Mouse (Mus musculus) limb, embryonic 12.5 days (tissue): Measurements from ENCODE around the gene Daam1. TPM values are rescaled to one million over a fixed set of nuclear protein-coding genes. Genes with fewer than 3 reads are reported as not detected.

Experiments
- ATAC-seq: fragments of 200-750 bp; cut with Nextera tagmentation; 2 replicates; pipeline ENCODE4 v1.8.0; 2017; ENCODE audit warnings: low read depth, moderate TSS enrichment; ENCODE audit not compliant: insufficient number of reproducible peaks, insufficient read depth, low FRiP score, low TSS enrichment
- H3K27ac ChIP-seq: fragments of 300-500 bp; sonication (generic); 2 replicates; pipeline ENCODE4 v1.5.1; 2016; ENCODE audit warnings: mild to moderate bottlenecking, moderate library complexity
- H3K27me3 ChIP-seq: fragments of 300-500 bp; sonication (generic); 2 replicates; pipeline ENCODE4 v1.6.1; 2016; ENCODE audit warnings: mild to moderate bottlenecking, moderate library complexity
- H3K36me3 ChIP-seq: fragments of 300-500 bp; sonication (generic); 2 replicates; pipeline ENCODE4 v1.6.1; 2016; ENCODE audit warnings: mild to moderate bottlenecking, moderate library complexity
- H3K4me1 ChIP-seq: fragments of 300-500 bp; sonication (generic); replicated peaks from 2 replicates; pipeline ENCODE4 v1.6.1; 2016
- H3K4me2 ChIP-seq: fragments of 300-500 bp; sonication (generic); 2 replicates; pipeline ENCODE4 v1.6.1; 2016; ENCODE audit warnings: mild to moderate bottlenecking, moderate library complexity
- H3K4me3 ChIP-seq: fragments of 300-500 bp; sonication (generic); replicated peaks from 2 replicates; pipeline ENCODE4 v1.5.1; 2016; ENCODE audit warnings: mild to moderate bottlenecking
- H3K9ac ChIP-seq: fragments of 300-500 bp; sonication (generic); replicated peaks from 2 replicates; pipeline ENCODE4 v1.6.1; 2016; ENCODE audit warnings: mild to moderate bottlenecking, moderate library complexity
- H3K9me3 ChIP-seq: fragments of 300-500 bp; sonication (generic); 2 replicates; pipeline ENCODE4 v1.6.1; 2016; ENCODE audit warnings: mild to moderate bottlenecking, moderate library complexity
- WGBS: fragments of 180-500 bp; shearing (Covaris S2); methylation state at CpG from one replicate; pipeline ENCODE4 v1.1.7; 2016; 5-methylcytosine and 5-hydroxymethylcytosine counted together
- polyA plus RNA-seq: library from polyadenylated mRNA; unstranded; fragments of >200 nt; fragmentation: Nextera tagmentation; extraction: Ambion mirVana; gene quantifications from 2 replicates; pipeline ENCODE4 v1.2.1, GENCODE M21; 2016

Gene Daam1
- polyA plus RNA-seq, 1 experiment from 2014 or later = 8.2 TPM

DNA sequence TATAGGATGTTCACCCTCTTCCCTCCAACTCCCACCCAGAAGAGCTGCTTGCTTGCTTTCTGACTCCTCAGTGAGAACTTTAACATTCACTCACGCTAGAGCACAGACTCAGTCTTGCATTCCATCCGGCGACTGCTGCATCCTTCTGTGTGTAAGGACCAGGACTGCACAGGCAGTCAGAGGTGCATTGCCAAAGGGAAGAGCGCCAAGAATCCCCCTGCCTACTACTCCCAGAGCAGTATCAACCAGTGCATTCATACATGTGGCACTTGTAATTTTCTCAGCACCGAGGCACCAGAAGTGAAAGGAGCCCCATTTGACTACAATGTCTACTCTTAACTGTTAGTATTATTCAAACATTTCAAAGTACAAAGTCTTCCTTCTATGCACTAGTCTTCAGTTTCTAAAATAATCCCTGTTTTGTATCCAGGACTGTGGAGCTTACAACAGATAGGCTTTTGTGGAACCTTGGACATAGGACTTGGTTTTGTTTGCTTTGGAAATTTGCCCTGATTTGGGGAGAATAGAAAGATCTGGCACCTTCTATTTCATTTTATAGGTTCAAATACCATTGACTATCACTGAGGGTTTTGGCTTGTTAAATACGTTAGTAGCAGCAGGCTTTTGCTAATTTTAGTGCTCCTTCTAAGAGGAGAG, 103.2 kb downstream of the Daam1 start:
- Histone ChIP-seq H3K27ac (no peak overlapping the region; the same call in 1 of the 2 replicates), H3K9me3 (no peaks in the 10 kb centered on the region), H3K36me3 (0 out of 2 replicates have a peak, but pooled peaks cover 6% of the 10 kb centered on the region), H3K4me3 (no peak overlapping the region), H3K27me3 (no peaks in the 10 kb centered on the region), H3K4me1 (peaks cover 21% of the 10 kb centered on the region), H3K4me2 (no peak overlapping the region), H3K9ac (no peak overlapping the region)
- 74% methylated on average over 6 of the region's 6 CpGs for WGBS
- ATAC-seq = no peak

DNA sequence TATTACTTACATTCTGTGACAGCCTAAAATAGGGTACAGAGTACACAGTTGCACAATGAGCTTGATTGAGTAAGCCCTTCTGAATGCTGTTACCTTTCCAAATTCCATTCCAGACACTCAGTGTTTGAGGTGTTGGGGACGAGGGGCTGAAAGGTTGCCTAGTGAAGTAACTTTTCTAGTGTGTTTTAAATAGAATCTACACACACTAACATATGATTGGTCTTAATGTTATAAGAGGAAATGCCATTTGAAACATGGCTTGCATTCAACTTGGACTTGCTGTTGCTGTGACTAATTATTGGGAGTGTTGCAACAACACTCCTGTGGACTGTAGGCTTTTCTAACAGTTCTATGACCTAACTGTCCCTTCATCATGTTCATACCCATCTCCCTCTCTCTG, 105.8 kb downstream of the Daam1 start:
- H3K9ac ChIP-seq = no peak overlapping the region
- ATAC-seq = no peak
- 76% methylated on average over 1 of the region's 1 CpGs for WGBS

DNA sequence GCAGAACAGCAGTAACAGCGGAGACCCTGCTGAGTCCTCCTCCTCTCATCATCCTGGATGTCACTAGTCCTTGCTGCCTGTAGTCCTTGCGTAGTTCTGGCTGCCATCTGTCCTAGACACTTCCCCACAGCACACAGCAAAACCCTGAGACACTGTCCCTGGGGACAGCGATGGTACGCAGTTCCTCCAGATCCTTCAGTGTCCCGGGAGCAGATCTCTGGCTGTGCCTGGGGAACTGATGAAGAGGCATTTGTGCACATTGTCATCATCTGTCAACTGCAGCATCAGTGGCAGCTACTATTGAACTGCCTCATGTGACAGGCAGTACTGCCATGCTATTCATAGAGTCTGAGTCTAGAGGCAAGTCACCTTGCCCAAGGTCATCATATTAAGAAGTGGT, 107.6 kb downstream of the Daam1 start:
- Histone ChIP-seq H3K4me1 (peaks cover 15% of the 10 kb centered on the region), H3K27me3 (no peaks in the 10 kb centered on the region), H3K4me3 (no peak overlapping the region), H3K9me3 (no peaks in the 10 kb centered on the region), H3K9ac (no peak overlapping the region), H3K27ac (no peak overlapping the region), H3K36me3 (peaks cover 6% of the 10 kb centered on the region; the same call in 1 of the 2 replicates), H3K4me2 (no peak overlapping the region)
- ATAC-seq = no peak
- WGBS = 89% methylated on average over 5 of the region's 5 CpGs

More for the DNA sequence above, 105.8 kb downstream of the Daam1 start:
- Histone ChIP-seq H3K27ac (no peak overlapping the region), H3K4me1 (peaks cover 21% of the 10 kb centered on the region), H3K4me2 (no peak overlapping the region), H3K36me3 (0 out of 2 replicates have a peak, but pooled peaks cover 6% of the 10 kb centered on the region), H3K27me3 (no peaks in the 10 kb centered on the region), H3K4me3 (no peak overlapping the region), H3K9me3 (no peaks in the 10 kb centered on the region)

DNA sequence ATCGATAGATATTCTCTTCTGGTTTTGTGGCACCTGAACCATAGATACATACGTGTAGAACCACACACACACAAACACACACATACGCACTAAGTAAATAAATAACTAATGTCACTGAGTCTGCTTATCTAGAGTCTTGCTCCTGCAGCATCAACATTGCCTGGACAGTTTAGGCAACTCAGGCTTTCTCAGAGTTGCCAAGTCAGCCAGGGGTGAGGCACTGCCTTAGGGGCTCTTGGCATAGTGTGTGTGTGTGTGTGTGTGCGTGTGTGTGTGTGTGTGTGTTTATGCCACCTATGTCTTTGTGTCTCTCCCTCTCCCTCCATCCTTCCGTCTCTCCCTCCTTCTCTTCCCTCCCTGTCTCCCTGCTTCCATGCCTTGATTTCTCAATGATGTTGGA, 110.4 kb downstream of the Daam1 start:
- Histone ChIP-seq H3K27ac (no peak overlapping the region), H3K27me3 (no peaks in the 10 kb centered on the region), H3K4me1 (no peaks in the 10 kb centered on the region), H3K9me3 (no peaks in the 10 kb centered on the region), H3K9ac (no peak overlapping the region), H3K4me3 (no peak overlapping the region), H3K4me2 (no peak overlapping the region), H3K36me3 (peaks cover 23% of the 10 kb centered on the region)
- no peak for ATAC-seq
- 90% methylated on average over 5 of the region's 5 CpGs for WGBS

DNA sequence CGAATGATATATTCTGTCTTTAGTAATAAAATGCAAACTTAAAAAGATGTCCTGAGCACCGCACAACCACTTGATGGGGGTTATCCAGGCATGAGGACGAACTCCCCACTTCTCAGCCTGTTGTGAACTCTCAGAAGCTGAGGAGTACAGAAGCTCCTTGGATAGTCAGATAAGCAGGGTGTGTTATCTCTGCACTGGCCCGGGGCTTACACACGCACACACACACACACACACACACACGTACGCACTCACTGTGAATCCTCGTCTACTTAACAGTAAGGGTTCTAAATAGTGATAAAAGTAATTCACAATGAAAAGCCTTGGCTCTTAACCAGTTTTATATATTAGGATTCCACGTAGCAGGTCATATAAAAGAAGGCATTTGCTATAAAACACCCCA, 112.2 kb downstream of the Daam1 start:
- Histone ChIP-seq H3K27ac (no peak overlapping the region), H3K4me2 (no peak overlapping the region), H3K36me3 (peaks cover 38% of the 10 kb centered on the region), H3K27me3 (no peaks in the 10 kb centered on the region), H3K4me1 (no peaks in the 10 kb centered on the region), H3K9me3 (no peaks in the 10 kb centered on the region), H3K9ac (no peak overlapping the region), H3K4me3 (no peak overlapping the region)
- WGBS = 87% methylated on average over 9 of the region's 9 CpGs
- ATAC-seq = no peak

DNA sequence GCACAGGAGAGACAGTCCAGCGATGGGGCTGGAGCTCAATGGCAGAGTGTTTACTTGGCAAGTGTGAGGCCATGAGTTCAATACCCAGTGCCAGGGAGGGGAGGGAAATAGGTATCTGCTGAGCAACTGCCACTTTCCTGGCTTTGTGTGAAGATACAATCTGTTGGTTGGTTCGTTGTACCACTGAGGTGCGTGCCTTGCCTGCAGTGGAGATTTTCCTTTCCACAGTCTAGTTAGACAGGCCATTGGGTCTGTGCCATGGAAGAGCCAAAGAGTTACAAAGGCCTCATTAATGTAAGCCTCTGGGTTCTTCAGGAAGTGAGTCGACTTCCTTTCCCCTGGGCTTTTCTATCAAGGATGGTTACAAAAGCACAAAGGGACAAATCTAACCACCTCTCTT, 112.8 kb downstream of the Daam1 start:
- 94% methylated on average over 4 of the region's 4 CpGs for WGBS
- no peaks in the 10 kb centered on the region for H3K9me3 ChIP-seq
- H3K4me2 ChIP-seq = no peak overlapping the region
- no peak overlapping the region for H3K9ac ChIP-seq
- H3K4me3 ChIP-seq = no peak overlapping the region
- H3K27ac ChIP-seq = no peak overlapping the region
- no peak for ATAC-seq
- H3K36me3 ChIP-seq = peaks cover 39% of the 10 kb centered on the region
- no peaks in the 10 kb centered on the region for H3K4me1 ChIP-seq
- H3K27me3 ChIP-seq = no peaks in the 10 kb centered on the region

DNA sequence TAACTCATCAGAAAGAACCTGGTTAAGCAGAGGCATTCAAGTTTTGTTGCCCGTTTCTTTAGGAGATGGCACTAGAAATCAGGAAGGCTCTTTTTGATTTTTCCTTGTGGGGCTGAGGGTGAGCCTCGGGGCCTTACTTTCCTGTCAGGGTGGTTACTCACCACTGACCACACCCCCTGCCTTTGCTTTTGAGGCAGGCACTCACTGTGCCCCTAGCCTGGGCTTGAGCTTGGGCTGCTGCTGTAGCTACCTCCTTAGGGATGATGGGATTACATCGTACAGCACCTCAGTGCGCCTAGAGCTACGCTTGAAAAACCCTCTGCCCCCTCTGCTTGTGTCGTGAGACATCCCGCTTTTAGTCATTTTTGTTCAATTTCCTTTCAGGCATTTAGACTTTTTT, 115.0 kb downstream of the Daam1 start:
- H3K36me3 ChIP-seq = peaks cover 47% of the 10 kb centered on the region
- no peak overlapping the region for H3K4me2 ChIP-seq
- H3K9me3 ChIP-seq = no peaks in the 10 kb centered on the region
- H3K27ac ChIP-seq = no peak overlapping the region
- no peak overlapping the region for H3K9ac ChIP-seq
- H3K4me3 ChIP-seq = no peak overlapping the region
- 0 out of 2 replicates have a peak, but pooled peaks cover 4% of the 10 kb centered on the region for H3K4me1 ChIP-seq
- ATAC-seq = no peak
- H3K27me3 ChIP-seq = no peaks in the 10 kb centered on the region
- WGBS = 82% methylated on average over 7 of the region's 7 CpGs

DNA sequence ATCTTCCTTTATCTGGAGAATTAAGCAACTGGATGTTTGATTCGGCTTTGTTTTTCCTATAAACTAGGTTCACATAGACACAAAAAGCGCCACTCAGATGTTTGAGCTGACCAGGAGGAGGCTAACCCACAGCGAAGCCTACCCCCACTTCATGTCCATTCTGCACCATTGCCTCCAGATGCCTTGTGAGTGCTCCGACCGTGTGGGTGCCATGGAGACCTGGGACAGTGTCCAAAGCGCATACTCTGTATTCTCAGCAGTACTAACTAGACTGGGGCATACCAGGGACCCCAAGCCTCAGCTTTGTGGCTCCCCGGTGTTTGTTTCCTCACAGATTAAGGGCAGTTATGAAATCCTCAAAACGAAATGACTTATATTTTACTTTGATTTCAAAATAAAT, 115.6 kb downstream of the Daam1 start:
- H3K36me3 ChIP-seq = peaks cover 51% of the 10 kb centered on the region
- H3K4me3 ChIP-seq = no peak overlapping the region
- H3K9ac ChIP-seq = no peak overlapping the region
- no peak for ATAC-seq
- WGBS = 90% methylated on average over 8 of the region's 8 CpGs
- 0 out of 2 replicates have a peak, but pooled peaks cover 4% of the 10 kb centered on the region for H3K4me1 ChIP-seq
- H3K27ac ChIP-seq = no peak overlapping the region
- H3K9me3 ChIP-seq = no peaks in the 10 kb centered on the region
- no peaks in the 10 kb centered on the region for H3K27me3 ChIP-seq
- H3K4me2 ChIP-seq = no peak overlapping the region

DNA sequence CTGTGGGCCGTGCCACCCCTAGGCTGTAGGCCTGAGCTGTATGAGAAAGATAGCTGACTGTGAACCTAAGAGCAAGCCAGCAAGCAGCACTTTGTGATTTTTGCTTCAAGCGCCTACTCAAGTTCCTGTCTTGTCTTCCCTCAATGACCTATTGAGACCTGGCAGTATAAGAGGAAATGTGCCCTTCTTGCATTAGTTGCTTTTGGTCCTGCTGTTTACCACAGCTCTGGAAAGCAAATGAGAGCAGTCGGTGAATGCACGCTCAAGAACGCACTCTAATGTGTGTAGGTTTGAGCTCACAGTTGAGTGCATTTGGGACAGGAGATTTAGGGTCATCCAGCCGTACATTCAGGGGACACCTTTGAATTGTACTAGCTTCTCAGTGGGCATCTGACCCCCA, 118.1 kb downstream of the Daam1 start:
- H3K4me1 ChIP-seq = peaks cover 11% of the 10 kb centered on the region
- WGBS = 97% methylated on average over 6 of the region's 6 CpGs
- no peak overlapping the region for H3K9ac ChIP-seq
- H3K9me3 ChIP-seq = no peaks in the 10 kb centered on the region
- no peak overlapping the region for H3K4me3 ChIP-seq
- H3K4me2 ChIP-seq = no peak overlapping the region
- ATAC-seq = no peak
- H3K27me3 ChIP-seq = no peaks in the 10 kb centered on the region
- H3K36me3 ChIP-seq = peaks cover 63% of the 10 kb centered on the region
- H3K27ac ChIP-seq = no peak overlapping the region

DNA sequence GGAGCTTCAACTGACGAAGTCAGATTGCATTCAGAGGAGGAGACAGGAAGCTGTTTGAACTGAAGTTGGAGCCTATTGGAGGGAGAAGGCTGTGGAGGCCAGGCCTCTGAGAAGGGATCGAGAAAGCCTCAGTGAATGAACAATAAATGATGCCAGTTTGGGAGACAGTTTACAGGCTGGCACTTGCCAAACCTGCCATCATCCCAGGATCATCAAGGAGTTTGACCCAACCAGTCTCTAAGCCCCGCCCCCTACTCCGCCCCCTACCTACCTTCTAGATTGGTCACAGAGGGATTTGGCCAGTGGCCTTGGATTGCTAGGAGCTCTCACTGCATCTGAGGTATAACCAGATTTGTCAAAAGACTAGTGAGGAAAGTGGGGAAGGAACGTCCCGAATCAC, 118.7 kb downstream of the Daam1 start:
- H3K36me3 ChIP-seq = peaks cover 56% of the 10 kb centered on the region
- WGBS = 91% methylated on average over 6 of the region's 6 CpGs

DNA sequence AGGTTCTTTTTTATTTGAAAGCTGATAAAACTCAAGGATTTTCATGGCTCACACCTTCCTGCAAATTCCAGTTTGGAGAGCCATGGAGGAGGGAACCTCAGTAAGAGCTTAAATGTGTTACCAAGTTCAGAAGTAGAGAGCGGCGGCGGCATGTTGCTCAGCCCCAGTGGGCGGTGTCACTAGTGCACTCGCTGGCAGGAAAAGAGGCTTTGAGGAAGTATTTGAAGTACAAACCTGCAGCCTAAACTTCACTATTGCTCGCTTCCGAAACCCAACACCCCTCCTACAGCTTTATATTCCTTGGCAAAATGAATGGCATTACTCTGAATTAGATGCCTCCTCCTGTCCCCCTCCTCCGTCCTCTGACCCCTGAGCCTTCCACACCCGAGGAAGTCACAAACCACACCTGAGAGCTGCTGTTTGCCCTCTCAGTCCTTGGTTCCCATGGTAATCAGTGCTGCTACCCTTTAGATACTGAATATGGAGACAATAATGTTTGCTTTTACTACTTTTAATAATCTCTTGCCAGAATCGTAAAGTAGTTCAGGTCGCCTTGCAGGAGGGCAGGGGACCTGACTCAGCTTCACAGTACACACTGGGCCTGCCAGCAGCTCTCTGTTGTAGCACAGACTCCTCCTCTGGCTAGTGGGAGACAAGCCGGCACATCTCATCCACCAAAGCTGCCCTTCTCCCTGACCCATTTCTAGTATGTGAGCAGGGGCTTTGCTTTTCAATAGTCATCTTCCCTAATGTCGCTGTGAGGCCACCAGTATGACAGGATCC, 119.4 kb downstream of the Daam1 start:
- no peaks in the 10 kb centered on the region for H3K27me3 ChIP-seq

More for the DNA sequence above, 118.7 kb downstream of the Daam1 start:
- Histone ChIP-seq H3K27me3 (no peaks in the 10 kb centered on the region), H3K9ac (no peak overlapping the region), H3K27ac (no peak overlapping the region), H3K9me3 (no peaks in the 10 kb centered on the region), H3K4me3 (no peak overlapping the region), H3K4me2 (no peak overlapping the region), H3K4me1 (peaks cover 13% of the 10 kb centered on the region)
- no peak for ATAC-seq

More for the DNA sequence above, 119.4 kb downstream of the Daam1 start:
- peaks cover 13% of the 10 kb centered on the region for H3K4me1 ChIP-seq
- no peaks in the 10 kb centered on the region for H3K9me3 ChIP-seq
- H3K4me3 ChIP-seq = no peak overlapping the region
- ATAC-seq = no peak
- no peak overlapping the region for H3K9ac ChIP-seq
- WGBS = 74% methylated on average over 13 of the region's 13 CpGs
- H3K27ac ChIP-seq = no peak overlapping the region
- H3K36me3 ChIP-seq = peaks cover 55% of the 10 kb centered on the region
- no peak overlapping the region for H3K4me2 ChIP-seq
